Mouse (Mus musculus): ENCODE results near the gene Camta2. TPM values are rescaled to one million over a fixed set of nuclear protein-coding genes. Genes with fewer than 3 reads are reported as not detected.

The Camta2 gene
- polyA plus RNA-seq, 1 experiment from 2014 or later: 14.4 TPM

DNA sequence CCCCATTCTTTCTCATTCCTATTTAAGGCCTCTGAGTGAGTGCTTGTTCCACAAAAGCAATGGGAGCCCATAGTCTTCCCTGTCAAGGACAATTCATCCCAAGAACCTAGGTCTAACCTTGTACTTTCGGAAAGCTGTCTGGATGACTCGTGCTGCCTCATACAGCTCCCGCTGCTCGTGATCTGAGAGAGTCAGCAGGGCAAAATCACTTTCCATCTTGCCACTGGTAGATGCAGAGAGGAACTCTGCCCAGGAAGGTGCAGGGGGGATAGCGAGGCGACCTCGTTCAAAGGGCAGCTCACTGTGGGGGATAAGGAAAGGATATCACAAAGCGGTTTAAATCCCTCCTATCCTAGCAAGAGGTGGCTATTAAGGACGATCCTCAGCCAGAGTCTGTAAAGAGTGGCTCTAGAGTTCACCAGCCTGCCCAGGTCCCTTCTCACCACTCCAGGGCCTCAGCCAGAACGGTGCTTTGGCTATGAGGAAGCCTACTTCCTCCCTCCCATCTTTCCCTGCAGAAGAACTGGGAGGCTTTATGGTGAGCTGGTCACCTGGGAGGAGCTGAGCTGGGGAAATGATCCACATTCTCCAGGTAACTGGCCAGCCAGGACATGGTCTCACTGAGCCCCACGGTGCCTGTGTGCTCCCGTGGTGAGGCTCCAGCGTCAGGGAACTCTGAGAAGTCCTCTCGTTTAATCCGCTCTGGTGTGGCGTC lies 16.4 kb downstream of the Camta2 start:
- H3K4me3 ChIP-seq (ENCODE audit: low read depth, low read length): no peak overlapping the region

DNA sequence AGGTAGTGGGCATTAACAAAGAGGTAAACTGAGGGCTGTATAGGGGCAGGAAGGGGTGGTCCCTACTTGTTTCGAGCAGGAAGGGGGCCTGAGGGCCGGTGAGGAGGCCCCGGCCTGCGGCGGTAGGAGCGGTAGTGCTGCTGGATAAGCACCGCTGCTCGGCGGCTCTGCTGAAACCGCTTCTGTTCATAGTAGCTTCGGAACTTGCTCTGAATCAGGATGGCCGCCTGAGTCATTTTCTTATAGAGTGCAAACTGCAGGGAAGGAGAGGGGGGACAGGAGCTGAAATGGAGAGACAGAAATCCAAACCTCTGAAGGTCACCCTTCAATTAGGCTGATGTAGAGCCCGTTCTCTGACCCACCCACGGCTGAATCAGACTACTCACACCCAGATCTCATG lies 17.4 kb downstream of the Camta2 start:
- Histone ChIP-seq H3K4me3 (ENCODE audit: low read depth, low read length) (peak overlapping the region; percentile 75), H3K4me1 (ENCODE audit: control insufficient read depth, insufficient read depth, low read length) (peaks cover 18% of the 10 kb centered on the region), H3K9me3 (replicated peaks; ENCODE audit: control insufficient read depth, low read length) (no peaks in the 10 kb centered on the region), H3K27me3 (ENCODE audit: control insufficient read depth, insufficient read depth, low read length) (no peaks in the 10 kb centered on the region), H3K27ac (ENCODE audit: low read depth, low read length) (peak overlapping the region; percentile 97), H3K36me3 (ENCODE audit: control insufficient read depth, insufficient read depth, low read length) (peaks cover 14% of the 10 kb centered on the region), H3K4me2 (peak overlapping the region; percentile 91), H3K9ac (ENCODE audit: low read depth, low read length) (peak overlapping the region; percentile 89)
- no peak for ATAC-seq (replicated peaks; ENCODE audit: insufficient number of reproducible peaks, low FRiP score, low TSS enrichment)
- WGBS (ENCODE audit: insufficient replicate concordance): 46% methylated on average over 14 of the region's 14 CpGs

More for the DNA sequence above, 16.4 kb downstream of the Camta2 start:
- Histone ChIP-seq H3K4me1 (ENCODE audit: control insufficient read depth, insufficient read depth, low read length) (peaks cover 18% of the 10 kb centered on the region), H3K9ac (ENCODE audit: low read depth, low read length) (0 out of 2 replicates have a peak overlapping the region, but pooled peaks have one; percentile 16), H3K27ac (ENCODE audit: low read depth, low read length) (no peak overlapping the region), H3K4me2 (peak overlapping the region; percentile 91; the same call in 1 of the 2 replicates), H3K9me3 (replicated peaks; ENCODE audit: control insufficient read depth, low read length) (no peaks in the 10 kb centered on the region), H3K36me3 (ENCODE audit: control insufficient read depth, insufficient read depth, low read length) (peaks cover 11% of the 10 kb centered on the region), H3K27me3 (ENCODE audit: control insufficient read depth, insufficient read depth, low read length) (no peaks in the 10 kb centered on the region)
- ATAC-seq (replicated peaks; ENCODE audit: insufficient number of reproducible peaks, low FRiP score, low TSS enrichment): no peak
- WGBS (ENCODE audit: insufficient replicate concordance): 74% methylated on average over 16 of the region's 16 CpGs

DNA sequence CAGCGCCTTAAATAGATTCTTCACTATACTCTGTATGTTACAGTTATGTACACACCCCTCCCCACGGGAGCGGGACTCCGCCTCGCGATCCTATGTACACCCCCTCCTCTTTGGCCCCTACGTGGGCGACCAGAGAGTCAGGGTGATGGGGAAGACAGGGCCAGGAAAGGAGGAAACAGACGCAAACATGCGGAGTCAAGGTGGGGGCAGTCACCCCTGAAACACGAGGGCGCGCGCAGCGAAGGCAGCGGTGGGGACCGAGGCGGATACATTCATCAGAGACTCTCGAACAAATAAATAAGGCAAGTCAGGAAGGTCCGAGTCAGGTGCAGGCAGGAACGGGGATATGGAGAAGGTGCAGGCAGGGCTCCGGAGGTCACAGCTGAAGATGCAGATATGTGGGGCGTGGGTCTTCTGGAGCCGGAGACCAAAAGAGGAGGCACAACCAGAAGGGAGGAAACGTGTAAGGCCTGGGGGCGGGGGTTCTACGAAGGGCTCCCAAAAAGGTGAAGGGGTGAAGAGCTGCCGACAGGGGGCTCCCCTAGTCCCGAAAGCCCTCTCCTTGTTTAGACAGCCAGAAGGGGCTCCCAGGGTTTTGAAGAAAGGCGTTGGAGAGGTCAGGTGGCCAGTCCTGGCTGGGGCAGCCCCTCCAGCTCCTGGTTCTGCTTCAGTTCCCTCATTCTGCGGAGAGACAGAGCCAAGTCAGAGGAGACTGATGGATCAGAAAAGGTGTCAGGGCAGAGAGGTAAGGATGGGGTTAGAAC lies 18.1 kb downstream of the Camta2 start:
- Histone ChIP-seq H3K9ac (ENCODE audit: low read depth, low read length) (peak overlapping the region; percentile 89), H3K36me3 (ENCODE audit: control insufficient read depth, insufficient read depth, low read length) (peaks cover 19% of the 10 kb centered on the region), H3K9me3 (replicated peaks; ENCODE audit: control insufficient read depth, low read length) (no peaks in the 10 kb centered on the region), H3K4me2 (peak overlapping the region; percentile 91), H3K4me3 (ENCODE audit: low read depth, low read length) (peak overlapping the region; percentile 75), H3K27ac (ENCODE audit: low read depth, low read length) (peak overlapping the region; percentile 97), H3K27me3 (ENCODE audit: control insufficient read depth, insufficient read depth, low read length) (no peaks in the 10 kb centered on the region), H3K4me1 (ENCODE audit: control insufficient read depth, insufficient read depth, low read length) (peaks cover 18% of the 10 kb centered on the region)
- WGBS (ENCODE audit: insufficient replicate concordance): under 1% methylated on average over 31 of the region's 31 CpGs
- peak; percentile 27 for ATAC-seq (replicated peaks; ENCODE audit: insufficient number of reproducible peaks, low FRiP score, low TSS enrichment)

DNA sequence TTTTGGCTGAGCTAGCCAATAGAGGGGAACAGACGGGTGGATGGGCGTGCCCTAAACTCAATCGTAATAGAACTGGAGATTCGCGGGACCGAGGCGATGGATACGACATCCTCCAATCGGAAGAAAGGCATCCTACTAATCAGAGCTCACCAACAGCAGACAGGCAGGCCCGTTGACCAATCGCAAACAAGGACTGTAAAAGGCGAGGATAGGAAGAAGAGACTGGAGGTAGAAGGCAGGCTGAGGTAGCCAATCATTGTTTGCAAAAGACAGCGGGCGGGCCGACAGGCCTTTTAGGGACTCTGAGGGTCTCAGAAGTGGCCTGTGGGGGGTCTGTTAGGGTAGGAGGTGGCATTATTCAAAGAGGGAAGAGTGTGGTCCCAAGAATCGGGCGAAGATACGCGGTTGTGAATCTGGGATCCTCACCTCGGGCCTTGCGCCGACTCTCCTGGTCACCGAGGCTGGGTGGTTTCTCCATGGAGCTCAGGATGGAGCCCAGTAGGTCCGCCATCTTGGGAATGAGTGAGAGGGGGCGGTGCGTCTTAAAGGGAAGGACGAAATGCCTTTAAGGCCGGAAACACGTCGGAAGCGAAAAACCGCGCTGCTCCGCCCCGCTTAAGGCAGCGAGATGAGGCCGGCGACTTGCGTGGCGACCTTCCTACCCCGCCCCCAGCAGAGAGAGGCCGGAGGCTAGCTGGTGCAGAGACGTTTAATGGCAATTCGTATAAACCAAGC lies 19.0 kb downstream of the Camta2 start, which contains the start of gene Spag7:
Gene Spag7 (minus strand): TSS at position 646 of the 735 bp plus-strand sequence.
- Histone ChIP-seq H3K4me2 (peak within 1 kb of the TSS; percentile 91), H3K9ac (ENCODE audit: low read depth, low read length) (peak within 1 kb of the TSS; percentile 89), H3K4me1 (ENCODE audit: control insufficient read depth, insufficient read depth, low read length) (peaks cover 18% of the 10 kb centered on the region), H3K4me3 (ENCODE audit: low read depth, low read length) (peak within 1 kb of the TSS; percentile 75), H3K27ac (ENCODE audit: low read depth, low read length) (peak within 1 kb of the TSS; percentile 97), H3K36me3 (ENCODE audit: control insufficient read depth, insufficient read depth, low read length) (peaks cover 21% of the 10 kb centered on the region), H3K9me3 (replicated peaks; ENCODE audit: control insufficient read depth, low read length) (no peaks in the 10 kb centered on the region), H3K27me3 (ENCODE audit: control insufficient read depth, insufficient read depth, low read length) (no peaks in the 10 kb centered on the region)
- under 1% methylated on average over 44 of the region's 44 CpGs for WGBS (ENCODE audit: insufficient replicate concordance)
- peak; percentile 92 for ATAC-seq (replicated peaks; ENCODE audit: insufficient number of reproducible peaks, low FRiP score, low TSS enrichment)

DNA sequence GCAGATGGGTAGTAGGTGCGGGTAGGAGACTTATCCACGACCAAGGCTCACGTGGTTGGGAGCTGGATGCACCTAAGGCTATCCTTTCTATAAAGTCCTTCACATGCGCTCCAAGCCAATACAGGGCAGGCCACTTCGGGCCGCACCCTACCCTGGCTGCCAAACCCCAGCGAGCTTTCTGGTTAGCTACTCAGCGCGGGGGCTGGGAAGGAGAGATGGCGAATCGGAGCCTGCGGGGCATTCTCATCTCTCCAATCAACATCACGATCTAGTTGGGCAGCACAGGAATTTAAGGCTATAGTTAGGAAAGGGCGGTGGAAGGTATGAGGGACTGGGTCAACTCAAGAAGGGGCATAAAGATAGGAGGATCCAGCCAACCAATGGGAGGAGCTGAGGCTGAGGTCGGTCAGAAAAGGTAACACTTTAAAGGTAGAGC lies 19.6 kb downstream of the Camta2 start:
- Histone ChIP-seq H3K27me3 (ENCODE audit: control insufficient read depth, insufficient read depth, low read length) (no peaks in the 10 kb centered on the region), H3K4me2 (peak overlapping the region; percentile 91), H3K9me3 (replicated peaks; ENCODE audit: control insufficient read depth, low read length) (no peaks in the 10 kb centered on the region), H3K27ac (ENCODE audit: low read depth, low read length) (peak overlapping the region; percentile 97), H3K4me3 (ENCODE audit: low read depth, low read length) (peak overlapping the region; percentile 75), H3K36me3 (ENCODE audit: control insufficient read depth, insufficient read depth, low read length) (peaks cover 23% of the 10 kb centered on the region), H3K4me1 (ENCODE audit: control insufficient read depth, insufficient read depth, low read length) (peaks cover 18% of the 10 kb centered on the region), H3K9ac (ENCODE audit: low read depth, low read length) (peak overlapping the region; percentile 68)
- under 1% methylated on average over 15 of the region's 15 CpGs for WGBS (ENCODE audit: insufficient replicate concordance)
- ATAC-seq (replicated peaks; ENCODE audit: insufficient number of reproducible peaks, low FRiP score, low TSS enrichment): peak; percentile 46

DNA sequence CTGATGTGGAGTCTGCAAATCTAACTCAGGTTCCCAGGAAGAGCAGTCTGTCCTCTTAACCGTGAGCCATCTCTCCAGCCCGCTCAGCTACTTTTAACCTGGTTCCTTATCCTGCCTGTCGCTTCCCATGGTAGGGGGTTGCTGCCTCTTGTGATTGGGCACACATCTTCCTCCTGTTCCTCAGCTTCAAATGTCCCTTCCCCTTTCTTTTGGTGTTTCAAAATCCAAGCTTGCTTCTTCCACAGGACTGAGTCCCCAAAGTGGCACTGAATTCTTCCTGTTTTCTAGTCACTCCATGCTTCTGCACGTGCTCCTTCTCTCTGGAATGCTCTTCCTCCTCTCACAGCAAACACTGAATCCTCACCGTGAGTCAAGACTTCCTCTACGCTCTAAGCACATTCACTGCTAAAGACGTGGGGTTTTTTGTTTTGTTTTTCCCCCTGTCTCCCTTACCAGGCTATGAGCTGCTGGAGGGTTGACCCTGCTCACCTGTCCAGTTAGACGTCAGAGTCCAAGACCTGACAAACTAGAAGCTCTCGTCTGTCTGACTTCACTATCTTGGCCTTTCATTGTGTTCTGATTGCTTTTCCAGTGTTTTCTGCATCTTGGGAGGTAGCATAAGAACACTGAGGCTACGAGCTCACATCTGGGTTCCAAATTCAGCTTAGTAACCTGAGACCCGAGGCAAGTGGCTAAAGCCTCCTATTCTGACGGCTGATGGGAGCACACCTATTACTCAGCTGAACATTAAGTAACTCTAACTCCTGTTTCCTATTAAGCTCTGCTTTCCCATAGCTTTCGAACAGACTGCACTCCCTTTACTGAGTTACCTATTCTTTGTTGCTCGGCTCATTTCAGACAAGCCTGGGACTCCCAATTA lies 20.4 kb downstream of the Camta2 start:
- 75% methylated on average over 14 of the region's 14 CpGs for WGBS (ENCODE audit: insufficient replicate concordance)
- H3K36me3 ChIP-seq (ENCODE audit: control insufficient read depth, insufficient read depth, low read length): peaks cover 30% of the 10 kb centered on the region
- no peak for ATAC-seq (replicated peaks; ENCODE audit: insufficient number of reproducible peaks, low FRiP score, low TSS enrichment)
- H3K27me3 ChIP-seq (ENCODE audit: control insufficient read depth, insufficient read depth, low read length): no peaks in the 10 kb centered on the region
- H3K4me1 ChIP-seq (ENCODE audit: control insufficient read depth, insufficient read depth, low read length): peaks cover 18% of the 10 kb centered on the region
- H3K9ac ChIP-seq (ENCODE audit: low read depth, low read length): peak overlapping the region; percentile 68
- H3K4me3 ChIP-seq (ENCODE audit: low read depth, low read length): peak overlapping the region; percentile 75
- H3K4me2 ChIP-seq: peak overlapping the region; percentile 91
- H3K9me3 ChIP-seq (replicated peaks; ENCODE audit: control insufficient read depth, low read length): no peaks in the 10 kb centered on the region
- peak overlapping the region; percentile 97 for H3K27ac ChIP-seq (ENCODE audit: low read depth, low read length)

DNA sequence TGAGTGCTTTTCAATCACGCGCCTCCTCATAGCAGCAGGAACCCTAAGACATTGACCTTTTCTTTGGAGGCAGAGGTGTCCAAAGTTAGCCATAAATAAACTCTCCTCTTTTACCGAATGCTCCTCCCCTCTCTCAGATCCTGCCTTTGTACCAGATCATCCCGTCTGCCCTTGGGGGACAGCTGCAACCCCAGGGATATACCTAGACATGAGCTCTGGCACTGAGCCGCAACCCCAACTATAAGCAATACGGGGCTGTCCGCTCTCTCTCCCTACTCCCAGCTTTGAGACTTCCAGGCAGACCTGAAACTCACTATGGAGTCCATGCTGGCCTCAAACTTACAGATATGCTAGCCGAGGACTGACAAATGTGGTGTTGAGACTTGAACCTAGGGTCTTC lies 21.2 kb downstream of the Camta2 start:
- Histone ChIP-seq H3K27ac (ENCODE audit: low read depth, low read length) (no peak overlapping the region), H3K4me3 (ENCODE audit: low read depth, low read length) (no peak overlapping the region), H3K36me3 (ENCODE audit: control insufficient read depth, insufficient read depth, low read length) (peaks cover 29% of the 10 kb centered on the region), H3K9me3 (replicated peaks; ENCODE audit: control insufficient read depth, low read length) (no peaks in the 10 kb centered on the region), H3K4me1 (ENCODE audit: control insufficient read depth, insufficient read depth, low read length) (peaks cover 13% of the 10 kb centered on the region), H3K9ac (ENCODE audit: low read depth, low read length) (peak overlapping the region; percentile 10; the same call in 1 of the 2 replicates), H3K27me3 (ENCODE audit: control insufficient read depth, insufficient read depth, low read length) (no peaks in the 10 kb centered on the region), H3K4me2 (no peak overlapping the region)
- 92% methylated on average over 8 of the region's 8 CpGs for WGBS (ENCODE audit: insufficient replicate concordance)
- no peak for ATAC-seq (replicated peaks; ENCODE audit: insufficient number of reproducible peaks, low FRiP score, low TSS enrichment)

Data from heart, embryonic 11.5 days (tissue).